Mouse (Mus musculus) intestine, postnatal 0 days (tissue): Measurements from ENCODE around the gene Lamtor2. TPM values are rescaled to one million over a fixed set of nuclear protein-coding genes. Genes with fewer than 3 reads are reported as not detected.
A peak's percentile ranks its signal among the peaks of the same experiment; 100 is the strongest.

Experiments
- ATAC-seq: fragments of 200-750 bp; cut with Nextera tagmentation; 2 replicates; pipeline ENCODE4 v1.8.0; 2017; ENCODE audit warnings: mild to moderate bottlenecking, moderate TSS enrichment, moderate library complexity
- H3K27ac ChIP-seq: fragments of 300-500 bp; sonication (generic); 2 replicates; pipeline ENCODE4 v1.5.1; 2014; ENCODE audit warnings: mild to moderate bottlenecking, low read depth, low read length, moderate library complexity
- H3K27me3 ChIP-seq: fragments of 300-500 bp; sonication (generic); replicated peaks from 2 replicates; pipeline ENCODE4 v1.6.1; 2014; ENCODE audit warnings: low read length, mixed read lengths; ENCODE audit not compliant: control insufficient read depth, insufficient read depth
- H3K36me3 ChIP-seq: fragments of 300-500 bp; sonication (generic); 2 replicates; pipeline ENCODE4 v1.6.1; 2014; ENCODE audit warnings: mild to moderate bottlenecking, moderate library complexity; ENCODE audit not compliant: control insufficient read depth, insufficient read depth
- H3K4me1 ChIP-seq: fragments of 300-500 bp; sonication (generic); replicated peaks from 2 replicates; pipeline ENCODE4 v1.6.1; 2014; ENCODE audit warnings: antibody characterized with exemption, low read length, mixed read lengths; ENCODE audit not compliant: control insufficient read depth, insufficient read depth
- H3K4me2 ChIP-seq: fragments of 300-500 bp; sonication (generic); replicated peaks from 2 replicates; pipeline ENCODE4 v1.6.1; 2014; ENCODE audit warnings: low read depth, mild to moderate bottlenecking, moderate library complexity
- H3K4me3 ChIP-seq: fragments of 300-500 bp; sonication (generic); 2 replicates; pipeline ENCODE4 v1.5.1; 2014; ENCODE audit warnings: low read depth, low read length
- H3K9ac ChIP-seq: fragments of 300-500 bp; sonication (generic); 2 replicates; pipeline ENCODE4 v1.6.1; 2014; ENCODE audit warnings: mild to moderate bottlenecking, low read depth, low read length
- H3K9me3 ChIP-seq: fragments of 300-500 bp; sonication (generic); 2 replicates; pipeline ENCODE4 v1.6.1; 2016; ENCODE audit warnings: mixed run types; ENCODE audit not compliant: control insufficient read depth
- CTCF ChIP-seq: sonication (generic); IDR thresholded peaks from 2 replicates; pipeline ENCODE4 v1.5.1; 2016; ENCODE audit warnings: low read depth, mild to moderate bottlenecking, control low read depth, antibody characterized with exemption, moderate library complexity
- WGBS: fragments of 180-500 bp; shearing (Covaris S2); extraction: QIAGEN DNeasy Blood & Tissue Kit; methylation state at CpG from one replicate; pipeline ENCODE4 v1.1.7; 2014; 5-methylcytosine and 5-hydroxymethylcytosine counted together
- polyA plus RNA-seq: library from polyadenylated mRNA; unstranded; fragments of >200 nt; fragmentation: Nextera tagmentation; extraction: Ambion mirVana; gene quantifications from 2 replicates; pipeline ENCODE4 v1.2.1, GENCODE M21; 2015

Gene Lamtor2
- polyA plus RNA-seq, 1 experiment from 2014 or later = 171 TPM

GRCm38 (mm10) chr3:88505765-88506164, 47.1 kb downstream of the Lamtor2 start:
- Histone ChIP-seq H3K27ac (no peak overlapping the region), H3K4me2 (no peak overlapping the region), H3K36me3 (no peaks in the 10 kb centered on the region), H3K9ac (no peak overlapping the region), H3K9me3 (no peaks in the 10 kb centered on the region), H3K4me3 (no peak overlapping the region), H3K27me3 (no peaks in the 10 kb centered on the region), H3K4me1 (peaks cover 4% of the 10 kb centered on the region)
- 60% methylated on average over 7 of the region's 7 CpGs for WGBS
- no peak for ATAC-seq
- TF ChIP-seq CTCF = no peak

GRCm38 (mm10) chr3:88505081-88505480, 47.8 kb downstream of the Lamtor2 start:
- no peaks in the 10 kb centered on the region for H3K36me3 ChIP-seq
- WGBS = 71% methylated on average over 6 of the region's 6 CpGs
- TF ChIP-seq CTCF = no peak
- ATAC-seq = no peak
- H3K27me3 ChIP-seq = no peaks in the 10 kb centered on the region
- H3K4me2 ChIP-seq = no peak overlapping the region
- no peak overlapping the region for H3K4me3 ChIP-seq
- H3K9ac ChIP-seq = no peak overlapping the region
- H3K9me3 ChIP-seq = no peaks in the 10 kb centered on the region
- H3K27ac ChIP-seq = no peak overlapping the region
- H3K4me1 ChIP-seq = peaks cover 7% of the 10 kb centered on the region

DNA sequence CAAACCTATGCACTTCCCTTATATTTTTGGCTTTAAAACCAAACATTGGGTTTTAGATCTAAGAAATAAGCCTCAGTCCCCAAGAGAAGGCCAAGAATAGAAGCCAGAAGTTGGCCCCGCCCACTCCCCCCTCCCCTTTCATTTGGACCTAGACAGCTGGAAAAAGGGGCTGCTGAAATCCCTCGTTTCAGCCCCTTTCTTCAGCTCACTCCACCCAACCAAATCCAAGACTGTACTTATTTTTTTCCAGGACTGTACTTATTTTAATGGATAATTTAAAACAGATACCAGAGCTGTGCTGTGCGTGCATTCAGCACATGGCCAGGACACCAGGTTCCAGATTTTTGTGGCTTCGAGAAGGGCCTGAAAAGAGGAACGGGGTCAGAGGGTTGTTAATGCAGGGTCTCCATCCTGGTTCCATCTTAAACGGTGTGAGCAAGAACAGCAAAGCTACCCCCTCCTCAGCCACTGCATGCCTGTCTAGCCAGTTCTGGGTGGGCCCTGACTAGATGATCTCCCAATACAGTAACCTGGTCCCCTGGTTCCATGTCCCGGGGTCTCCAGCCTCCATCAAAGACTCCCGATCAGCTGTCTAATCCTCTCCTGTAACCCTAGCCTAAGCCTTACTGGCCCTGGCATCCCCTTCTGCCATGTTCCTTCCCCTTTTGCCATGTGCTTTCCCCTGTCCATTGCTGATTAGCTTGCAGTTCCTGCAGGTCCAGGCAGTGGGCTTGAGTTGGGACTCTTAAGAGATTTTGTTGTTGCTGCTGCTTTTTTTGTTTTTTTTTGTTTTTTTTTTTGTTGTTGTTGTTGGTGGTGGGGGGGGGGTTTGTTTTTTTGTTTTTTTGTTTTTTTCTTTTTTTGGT, 48.8 kb downstream of the Lamtor2 start:
- Histone ChIP-seq H3K9me3 (no peaks in the 10 kb centered on the region), H3K9ac (no peak overlapping the region), H3K4me2 (peak overlapping the region; percentile 86; the same call in 1 of the 2 replicates), H3K4me1 (peaks cover 7% of the 10 kb centered on the region), H3K27ac (no peak overlapping the region), H3K4me3 (no peak overlapping the region), H3K27me3 (no peaks in the 10 kb centered on the region), H3K36me3 (no peaks in the 10 kb centered on the region)
- no peak for TF ChIP-seq CTCF
- no peak for ATAC-seq
- 61% methylated on average over 8 of the region's 8 CpGs for WGBS

GRCm38 (mm10) chr3:88503505-88503863, 49.4 kb downstream of the Lamtor2 start:
- no peaks in the 10 kb centered on the region for H3K9me3 ChIP-seq
- H3K9ac ChIP-seq = no peak overlapping the region; the same call in 1 of the 2 replicates
- peak; percentile 25 for ATAC-seq
- peak overlapping the region; percentile 86 for H3K4me2 ChIP-seq
- H3K36me3 ChIP-seq = no peaks in the 10 kb centered on the region
- H3K4me3 ChIP-seq = peak overlapping the region; percentile 61; the same call in 1 of the 2 replicates
- peaks cover 7% of the 10 kb centered on the region for H3K4me1 ChIP-seq
- TF ChIP-seq CTCF = no peak
- no peaks in the 10 kb centered on the region for H3K27me3 ChIP-seq
- H3K27ac ChIP-seq = peak overlapping the region; percentile 83
- 37% methylated on average over 4 of the region's 4 CpGs for WGBS

GRCm38 (mm10) chr3:88502641-88503504, 50.0 kb downstream of the Lamtor2 start:
- Histone ChIP-seq H3K4me3 (peak overlapping the region; percentile 61), H3K9ac (peak overlapping the region; percentile 69), H3K4me1 (peaks cover 7% of the 10 kb centered on the region), H3K9me3 (no peaks in the 10 kb centered on the region), H3K27me3 (no peaks in the 10 kb centered on the region), H3K36me3 (peaks cover 5% of the 10 kb centered on the region; the same call in 1 of the 2 replicates), H3K4me2 (peak overlapping the region; percentile 86), H3K27ac (peak overlapping the region; percentile 83)
- WGBS = under 1% methylated on average over 55 of the region's 55 CpGs
- ATAC-seq = peak; percentile 93
- TF ChIP-seq CTCF = no peak

GRCm38 (mm10) chr3:88502031-88502571, 50.8 kb downstream of the Lamtor2 start:
- H3K9ac ChIP-seq = peak overlapping the region; percentile 69
- peak overlapping the region; percentile 83 for H3K27ac ChIP-seq
- H3K9me3 ChIP-seq = no peaks in the 10 kb centered on the region
- no peaks in the 10 kb centered on the region for H3K27me3 ChIP-seq
- H3K36me3 ChIP-seq = peaks cover 11% of the 10 kb centered on the region; the same call in 1 of the 2 replicates
- peak overlapping the region; percentile 86 for H3K4me2 ChIP-seq
- peak overlapping the region; percentile 61 for H3K4me3 ChIP-seq
- peaks cover 12% of the 10 kb centered on the region for H3K4me1 ChIP-seq
- WGBS = 17% methylated on average over 11 of the region's 11 CpGs
- ATAC-seq = peak; percentile 3; the same call in 1 of the 2 replicates
- TF ChIP-seq CTCF = no peak
